Mouse (Mus musculus): Measurements from ENCODE around the gene Otulinl.
A peak's percentile ranks its signal among the peaks of the same experiment; 100 is the strongest.

Gene Otulinl

GRCm38 (mm10) chr15:27612533-27613221 lies 68.7 kb downstream of the Otulinl start:
- DNase-seq: peak; percentile 71

GRCm38 (mm10) chr15:27609554-27609953 lies 71.8 kb downstream of the Otulinl start:
- no peak for DNase-seq

GRCm38 (mm10) chr15:27605252-27605651 lies 76.1 kb downstream of the Otulinl start:
- DNase-seq: no peak
